Mouse (Mus musculus): ENCODE measurements around the gene Axin2. TPM values are rescaled to one million over a fixed set of nuclear protein-coding genes. Genes with fewer than 3 reads are reported as not detected.
"Not testable (repeated sequence)": the region's sequence is repeated elsewhere in the genome, so short reads cannot be mapped to it uniquely, and the experiment has no call there.

Axin2 gene
- total RNA-seq (2014; rRNA removed), result 31.8 and 38.0 TPM in 2 replicates
- polyA plus RNA-seq (2015; fragmentation: Nextera tagmentation; extraction: Ambion mirVana), result 5.9 and 6.0 TPM in 2 replicates

GRCm38 (mm10) chr11:108920158-108920635 lies at the start of gene Axin2:
Axin2 (plus strand) TSS chr11:108920349.
- under 1% methylated on average over 40 of the region's 53 CpGs for WGBS
- no peaks in the 10 kb centered on the region for H3K36me3 ChIP-seq (ENCODE audit: insufficient read depth, low read length)
- H3K4me2 ChIP-seq (ENCODE audit: low read depth, low read length), result peak within 1 kb of the TSS; percentile 93
- peak within 1 kb of the TSS; percentile 90 for H3K4me3 ChIP-seq (ENCODE audit: low read length)
- H3K9ac ChIP-seq (replicated peaks; ENCODE audit: low read length), result peak within 1 kb of the TSS; percentile 88
- no peaks in the 10 kb centered on the region for H3K9me3 ChIP-seq (ENCODE audit: low read length)
- H3K27me3 ChIP-seq (ENCODE audit: insufficient read depth, low read length), result no peaks in the 10 kb centered on the region
- ATAC-seq (peak; percentile 93), DNase-seq (ENCODE audit: low spot score) (peak; percentile 96)
- TF ChIP-seq CTCF (IDR thresholded peaks at IDR 0.05; ENCODE audit: low read depth), result peak; percentile 40; the same call in 1 of the 2 replicates
- peaks cover 11% of the 10 kb centered on the region for H3K4me1 ChIP-seq (ENCODE audit: insufficient read depth, low read length)
- peak within 1 kb of the TSS; percentile 99 for H3K27ac ChIP-seq

GRCm38 (mm10) chr11:108871284-108871683 lies 48.9 kb upstream of the Axin2 start:
- ATAC-seq; H3K36me3 ChIP-seq (ENCODE audit: insufficient read depth, low read length); H3K4me1 ChIP-seq (ENCODE audit: insufficient read depth, low read length); DNase-seq (ENCODE audit: low spot score); H3K9me3 ChIP-seq (ENCODE audit: low read length); H3K4me3 ChIP-seq (ENCODE audit: low read length); H3K27me3 ChIP-seq (ENCODE audit: insufficient read depth, low read length); H3K9ac ChIP-seq (replicated peaks; ENCODE audit: low read length); H3K27ac ChIP-seq; H3K4me2 ChIP-seq (ENCODE audit: low read depth, low read length): not testable (repeated sequence)
- 100% methylated on average over 1 of the region's 1 CpGs for WGBS

- 90% methylated on average over 3 of the region's 3 CpGs for WGBS
- no peaks in the 10 kb centered on the region for H3K27me3 ChIP-seq (ENCODE audit: insufficient read depth, low read length)
- no peak for TF ChIP-seq CTCF (IDR thresholded peaks at IDR 0.05; ENCODE audit: low read depth)
- no peak overlapping the region for H3K4me3 ChIP-seq (ENCODE audit: low read length)
- H3K27ac ChIP-seq, result no peak overlapping the region
- H3K4me1 ChIP-seq (ENCODE audit: insufficient read depth, low read length), result no peaks in the 10 kb centered on the region
- H3K9ac ChIP-seq (replicated peaks; ENCODE audit: low read length), result no peak overlapping the region
- no peak for ATAC-seq
- H3K4me2 ChIP-seq (ENCODE audit: low read depth, low read length), result no peak overlapping the region
- no peak for DNase-seq (ENCODE audit: low spot score)
- no peaks in the 10 kb centered on the region for H3K36me3 ChIP-seq (ENCODE audit: insufficient read depth, low read length)
- H3K9me3 ChIP-seq (ENCODE audit: low read length), result no peaks in the 10 kb centered on the region
Measured at GRCm38 (mm10) chr11:108871748-108872147, 48.4 kb upstream of the Axin2 start.

DNA sequence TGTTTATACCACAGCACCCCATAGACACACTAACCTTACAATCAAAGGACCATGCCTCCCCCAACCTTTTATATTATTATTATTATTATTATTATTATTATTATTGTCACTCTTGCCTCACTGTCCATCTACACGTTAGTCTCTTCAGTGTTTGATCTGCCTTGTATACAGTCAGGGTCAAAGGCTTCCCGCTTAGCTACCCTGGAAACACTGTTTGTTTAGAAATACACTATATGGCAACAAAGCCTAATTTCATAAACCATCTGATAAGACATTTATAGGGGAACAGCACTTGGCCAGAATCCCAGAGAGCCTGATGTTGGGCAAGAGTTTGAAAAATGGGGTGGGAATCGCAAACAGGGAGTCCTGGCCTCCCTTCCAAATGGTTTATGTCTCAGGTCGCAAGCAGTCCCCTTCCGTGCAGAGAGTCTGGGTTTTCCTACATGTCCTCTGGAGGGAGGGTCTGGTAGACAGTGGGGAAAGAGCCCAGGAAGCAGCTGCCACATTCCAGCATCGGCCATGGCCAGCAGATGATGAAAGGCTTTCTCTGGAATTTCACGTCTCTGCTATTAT lies 43.4 kb upstream of the Axin2 start:
- Histone ChIP-seq H3K4me2 (ENCODE audit: low read depth, low read length) (no peak overlapping the region), H3K36me3 (ENCODE audit: insufficient read depth, low read length) (no peaks in the 10 kb centered on the region), H3K27me3 (ENCODE audit: insufficient read depth, low read length) (no peaks in the 10 kb centered on the region), H3K9ac (replicated peaks; ENCODE audit: low read length) (no peak overlapping the region), H3K9me3 (ENCODE audit: low read length) (no peaks in the 10 kb centered on the region), H3K4me1 (ENCODE audit: insufficient read depth, low read length) (no peaks in the 10 kb centered on the region), H3K4me3 (ENCODE audit: low read length) (no peak overlapping the region), H3K27ac (no peak overlapping the region)
- DNase-seq (ENCODE audit: low spot score), result no peak
- TF ChIP-seq CTCF (IDR thresholded peaks at IDR 0.05; ENCODE audit: low read depth), result no peak
- 73% methylated on average over 7 of the region's 7 CpGs for WGBS
- ATAC-seq, result no peak

DNA sequence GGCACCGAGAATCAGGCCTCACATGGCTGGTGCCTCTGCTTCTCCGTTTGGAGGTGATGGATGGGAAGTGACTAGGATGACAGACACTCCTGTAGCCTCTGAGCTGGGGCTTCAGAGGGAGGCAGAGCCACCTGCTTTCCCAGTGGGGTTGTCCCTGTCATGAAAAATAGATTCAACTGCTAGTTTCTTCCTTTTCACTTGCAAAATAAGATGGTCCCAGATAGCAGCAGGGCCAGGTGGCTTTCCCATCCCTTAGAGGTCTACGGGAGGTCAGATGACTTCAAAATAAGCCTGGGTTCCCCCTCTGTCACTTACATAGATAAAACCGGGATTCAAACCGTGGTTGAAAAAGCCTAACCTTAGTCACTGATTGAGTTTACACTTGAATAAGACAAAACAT lies 42.6 kb upstream of the Axin2 start:
- no peak for TF ChIP-seq CTCF (IDR thresholded peaks at IDR 0.05; ENCODE audit: low read depth)
- Histone ChIP-seq H3K9ac (replicated peaks; ENCODE audit: low read length) (no peak overlapping the region), H3K4me3 (ENCODE audit: low read length) (no peak overlapping the region), H3K27me3 (ENCODE audit: insufficient read depth, low read length) (no peaks in the 10 kb centered on the region), H3K9me3 (ENCODE audit: low read length) (no peaks in the 10 kb centered on the region), H3K4me2 (ENCODE audit: low read depth, low read length) (no peak overlapping the region), H3K36me3 (ENCODE audit: insufficient read depth, low read length) (no peaks in the 10 kb centered on the region), H3K4me1 (ENCODE audit: insufficient read depth, low read length) (no peaks in the 10 kb centered on the region), H3K27ac (no peak overlapping the region)
- DNase-seq (ENCODE audit: low spot score) (no peak), ATAC-seq (no peak)
- WGBS, result 78% methylated on average over 5 of the region's 5 CpGs

DNA sequence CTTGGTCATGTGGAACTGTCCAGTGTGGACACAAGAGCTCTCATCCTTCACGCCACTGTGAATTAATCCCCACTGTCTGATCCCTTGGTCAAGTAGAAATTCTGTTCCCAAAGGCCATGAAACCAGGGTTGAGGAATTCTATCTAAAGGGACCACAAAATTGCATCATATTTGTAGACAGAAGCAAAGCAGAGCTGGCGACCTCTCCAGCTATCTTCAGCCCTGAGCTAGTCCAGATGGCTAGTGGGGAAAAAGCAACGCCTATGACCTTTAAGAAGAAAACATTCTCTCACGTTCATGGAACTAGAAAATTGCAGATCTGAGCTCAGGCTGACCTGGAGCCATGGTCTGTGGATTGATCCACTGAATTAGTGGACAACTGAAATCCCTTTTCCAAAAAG lies 39.6 kb upstream of the Axin2 start:
- no peak for TF ChIP-seq CTCF (IDR thresholded peaks at IDR 0.05; ENCODE audit: low read depth)
- no peaks in the 10 kb centered on the region for H3K9me3 ChIP-seq (ENCODE audit: low read length)
- no peak overlapping the region for H3K4me3 ChIP-seq (ENCODE audit: low read length)
- WGBS, result 79% methylated on average over 4 of the region's 4 CpGs
- H3K4me1 ChIP-seq (ENCODE audit: insufficient read depth, low read length), result 0 out of 2 replicates have a peak, but pooled peaks cover 3% of the 10 kb centered on the region
- H3K4me2 ChIP-seq (ENCODE audit: low read depth, low read length), result no peak overlapping the region
- ATAC-seq, result no peak
- no peaks in the 10 kb centered on the region for H3K27me3 ChIP-seq (ENCODE audit: insufficient read depth, low read length)
- no peak overlapping the region for H3K9ac ChIP-seq (replicated peaks; ENCODE audit: low read length)
- H3K27ac ChIP-seq, result no peak overlapping the region
- no peaks in the 10 kb centered on the region for H3K36me3 ChIP-seq (ENCODE audit: insufficient read depth, low read length)
- no peak for DNase-seq (ENCODE audit: low spot score)

DNA sequence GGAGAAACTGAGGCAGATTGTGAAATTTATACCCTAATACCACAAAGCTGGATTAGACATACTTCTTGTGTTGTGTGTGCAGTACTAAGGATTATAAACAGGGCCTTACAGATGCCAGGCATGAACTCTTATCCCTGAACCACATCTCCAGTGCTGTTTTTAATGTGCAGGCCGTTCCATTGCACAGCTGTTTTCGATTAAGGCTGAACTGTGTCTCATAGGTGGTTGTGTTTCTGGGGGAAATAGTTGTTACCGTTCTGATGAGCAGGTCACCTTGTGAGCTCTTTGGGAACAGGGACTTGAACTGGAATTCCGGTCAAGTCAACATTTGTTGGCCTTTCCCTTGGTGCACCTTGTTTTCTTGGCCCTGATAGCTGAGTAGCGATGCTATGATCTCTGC lies 38.5 kb upstream of the Axin2 start:
- Histone ChIP-seq H3K9ac (replicated peaks; ENCODE audit: low read length) (no peak overlapping the region), H3K4me1 (ENCODE audit: insufficient read depth, low read length) (0 out of 2 replicates have a peak, but pooled peaks cover 3% of the 10 kb centered on the region), H3K4me3 (ENCODE audit: low read length) (no peak overlapping the region), H3K27ac (no peak overlapping the region), H3K4me2 (ENCODE audit: low read depth, low read length) (no peak overlapping the region), H3K36me3 (ENCODE audit: insufficient read depth, low read length) (no peaks in the 10 kb centered on the region), H3K27me3 (ENCODE audit: insufficient read depth, low read length) (no peaks in the 10 kb centered on the region), H3K9me3 (ENCODE audit: low read length) (no peaks in the 10 kb centered on the region)
- no peak for DNase-seq (ENCODE audit: low spot score)
- no peak for ATAC-seq
- no peak for TF ChIP-seq CTCF (IDR thresholded peaks at IDR 0.05; ENCODE audit: low read depth)
- 90% methylated on average over 5 of the region's 5 CpGs for WGBS

All from hindbrain, postnatal 0 days (tissue).